ENCODE assay signal across 8 mouse cellular contexts in genomic region chr17:35869346-35870067, GRCm38 (mm10). TPM values are rescaled to one million over a fixed set of nuclear protein-coding genes. Genes with fewer than 3 reads are reported as not detected.
DNase-seq lines count a peak whose midpoint lies in the region; ATAC-seq and TF ChIP-seq lines count a peak whose summit lies in the region.

No protein-coding gene starts in this region.

- peak overlapping the region; percentile 82; the same call in 1 of the 2 replicates for H3K27ac ChIP-seq in ES-E14 (ENCODE audit: insufficient read depth, low read depth, low read length, poor library complexity, severe bottlenecking)
- peak overlapping the region; percentile 97 for H3K27ac ChIP-seq in embryonic fibroblast, embryonic 13.5 days (ENCODE audit: insufficient read depth, low read length)
- H3K27ac ChIP-seq in hindbrain, embryonic 11.5 days (ENCODE audit: low read depth, low read length): peak overlapping the region; percentile 56; the same call in 1 of the 2 replicates
- H3K27ac ChIP-seq in liver, embryonic 13.5 days: peak overlapping the region; percentile 87
- no peak overlapping the region for H3K27ac ChIP-seq in neural tube, embryonic 12.5 days

- 6% methylated on average over 7 of the region's 7 CpGs for WGBS in hindbrain, embryonic 11.5 days
- WGBS in liver, embryonic 13.5 days (ENCODE audit: insufficient replicate concordance): 5% methylated on average over 7 of the region's 7 CpGs
- WGBS in neural tube, embryonic 12.5 days: 4% methylated on average over 7 of the region's 7 CpGs

- H3K36me3 ChIP-seq in ES-E14 (ENCODE audit: control insufficient read depth, insufficient read depth, low read length, poor library complexity, severe bottlenecking): peaks cover 3% of the 10 kb centered on the region; the same call in 1 of the 2 replicates
- H3K36me3 ChIP-seq in hindbrain, embryonic 11.5 days (ENCODE audit: control insufficient read depth, insufficient read depth, low read length): peaks cover 5% of the 10 kb centered on the region
- H3K36me3 ChIP-seq in liver, embryonic 13.5 days: peaks cover 8% of the 10 kb centered on the region; the same call in 1 of the 2 replicates
- peaks cover 33% of the 10 kb centered on the region for H3K36me3 ChIP-seq in neural tube, embryonic 12.5 days

- DNase-seq in 416B (ENCODE audit: low read depth) (peak; percentile 79), ES-E14 (ENCODE audit: low read depth, low spot score) (peak; percentile 84)
- DNase-seq in hindbrain, embryonic 11.5 days (ENCODE audit: low spot score): peak; percentile 39
- no peak for DNase-seq in liver, embryonic 13.5 days
- DNase-seq in cerebellum, adult 18-20 months: no peak

- H3K4me3 ChIP-seq in ES-E14 (ENCODE audit: insufficient read depth in 1 of 2, low read depth in 1 of 2, low read length in 2 of 2, poor library complexity in 1 of 2, severe bottlenecking in 1 of 2): peak overlapping the region; percentile 56 to 78
- peak overlapping the region; percentile 95 for H3K4me3 ChIP-seq in embryonic fibroblast, embryonic 13.5 days (ENCODE audit: insufficient read depth, low read length)
- H3K4me3 ChIP-seq in hindbrain, embryonic 11.5 days (ENCODE audit: low read depth, low read length): peak overlapping the region; percentile 54
- peak overlapping the region; percentile 57 for H3K4me3 ChIP-seq in liver, embryonic 13.5 days (replicated peaks)
- peak overlapping the region; percentile 61 for H3K4me3 ChIP-seq in neural tube, embryonic 12.5 days

- TF ChIP-seq CTCF in embryonic fibroblast, embryonic 13.5 days (IDR thresholded peaks at IDR 0.05; ENCODE audit: borderline replicate concordance, insufficient read depth, low read length): no peak

- in situ Hi-C loops in ES-E14 (cut with MboI; ENCODE audit: low sequenced_read_pairs in 2 of 2, unreplicated experiment in 2 of 2): loop anchor here in 1 of 2 experiments (5.0 kb wide), 1 partner anchor 42 kb away; no protein-coding TSS in a partner anchor

- no peak for ATAC-seq in hindbrain, embryonic 11.5 days (ENCODE audit: low FRiP score)
- ATAC-seq in liver, embryonic 13.5 days (ENCODE audit: low read depth): peak; percentile 34
- no peak for ATAC-seq in neural tube, embryonic 12.5 days (ENCODE audit: low FRiP score, low read depth)
- ATAC-seq in megakaryocyte-erythroid progenitor cell, adult 5-6 weeks (replicated peaks; ENCODE audit: low FRiP score, low TSS enrichment, poor library complexity, severe bottlenecking): no peak

- peak overlapping the region; percentile 98 for H3K4me2 ChIP-seq in hindbrain, embryonic 11.5 days (replicated peaks; ENCODE audit: low read depth, low read length)
- H3K4me2 ChIP-seq in liver, embryonic 13.5 days: peak overlapping the region; percentile 86
- peak overlapping the region; percentile 100 for H3K4me2 ChIP-seq in neural tube, embryonic 12.5 days (replicated peaks)

- H3K9ac ChIP-seq in ES-E14 (ENCODE audit: insufficient read depth, low read depth, low read length, poor library complexity, severe bottlenecking): peak overlapping the region; percentile 81; the same call in 1 of the 2 replicates
- H3K9ac ChIP-seq in hindbrain, embryonic 11.5 days (ENCODE audit: low read depth, low read length): peak overlapping the region; percentile 87
- peak overlapping the region; percentile 69 for H3K9ac ChIP-seq in liver, embryonic 13.5 days
- peak overlapping the region; percentile 92 for H3K9ac ChIP-seq in neural tube, embryonic 12.5 days

- TF ChIP-seq POLR2A in embryonic fibroblast, embryonic 13.5 days (IDR thresholded peaks at IDR 0.05; ENCODE audit: low read depth, low read length): no peak; the same call in none of the 2 replicates

- H3K4me1 ChIP-seq in ES-E14 (ENCODE audit: control insufficient read depth in 2 of 2, insufficient read depth in 2 of 2, low read length in 2 of 2, poor library complexity in 1 of 2): peaks cover 6% of the 10 kb centered on the region in 2 experiments; a peak in 2 of 4 replicates
- H3K4me1 ChIP-seq in embryonic fibroblast, embryonic 13.5 days (ENCODE audit: control insufficient read depth, insufficient read depth, low read length): peaks cover 17% of the 10 kb centered on the region
- peaks cover 10% of the 10 kb centered on the region for H3K4me1 ChIP-seq in hindbrain, embryonic 11.5 days (replicated peaks; ENCODE audit: control insufficient read depth, insufficient read depth, low read length)
- peaks cover 84% of the 10 kb centered on the region for H3K4me1 ChIP-seq in liver, embryonic 13.5 days (replicated peaks)
- peaks cover 67% of the 10 kb centered on the region for H3K4me1 ChIP-seq in neural tube, embryonic 12.5 days

- H3K9me3 ChIP-seq in ES-E14 (ENCODE audit: control insufficient read depth, insufficient read depth, low read depth, low read length): no peaks in the 10 kb centered on the region
- peaks cover 5% of the 10 kb centered on the region; the same call in 1 of the 2 replicates for H3K9me3 ChIP-seq in hindbrain, embryonic 11.5 days (ENCODE audit: control insufficient read depth, low read length)
- 0 out of 2 replicates have a peak, but pooled peaks cover 3% of the 10 kb centered on the region for H3K9me3 ChIP-seq in liver, embryonic 13.5 days (replicated peaks)
- peaks cover 6% of the 10 kb centered on the region for H3K9me3 ChIP-seq in neural tube, embryonic 12.5 days

- no peaks in the 10 kb centered on the region for H3K27me3 ChIP-seq in hindbrain, embryonic 11.5 days (ENCODE audit: control insufficient read depth, insufficient read depth, low read length)
- H3K27me3 ChIP-seq in liver, embryonic 13.5 days: peaks cover 61% of the 10 kb centered on the region
- H3K27me3 ChIP-seq in neural tube, embryonic 12.5 days (replicated peaks): no peaks in the 10 kb centered on the region

TF ChIP-seq in ES-E14, 5 proteins besides CTCF, POLR2A, EP300 and RAD21:
- TF ChIP-seq ZC3H11A (IDR thresholded peaks at IDR 0.05; ENCODE audit: borderline replicate concordance, low read depth, low read length) (no peak), MAFK (IDR thresholded peaks at IDR 0.05; ENCODE audit: insufficient read depth, low read depth, low read length) (no peak), ZNF384 (IDR thresholded peaks at IDR 0.05; ENCODE audit: low read depth, low read length) (no peak), HCFC1 (IDR thresholded peaks at IDR 0.05; ENCODE audit: borderline replicate concordance, insufficient read depth, low read length) (no peak)

RNA-seq across cellular contexts. Expression of gene Ppp1r18, which starts 4.1 kb away (rescaled TPM):
- total RNA-seq in ES-E14 (2012; rRNA removed): 23.2 and 29.9 TPM in 2 replicates
- polyA plus RNA-seq in embryonic fibroblast, embryonic 13.5 days (2011; ENCODE audit: insufficient read length, low read depth, missing spikeins): 92.1 and 115 TPM in 2 replicates
- 27.6 and 31.3 TPM in 2 replicates for polyA plus RNA-seq in hindbrain, embryonic 11.5 days (2014; fragmentation: Nextera tagmentation; extraction: Ambion mirVana)
- 8.0 and 11.8 TPM in 2 replicates for polyA plus RNA-seq in liver, embryonic 13.5 days (2015; fragmentation: Nextera tagmentation; extraction: Ambion mirVana)
- 34.6 and 35.1 TPM in 2 replicates for polyA plus RNA-seq in neural tube, embryonic 12.5 days (2016; fragmentation: Nextera tagmentation; extraction: Ambion mirVana)
- total RNA-seq in megakaryocyte-erythroid progenitor cell, adult 5-6 weeks (2014; fragmentation: Nextera tagmentation): 11.9 and 13.3 TPM in 2 replicates
- total RNA-seq in megakaryocyte-erythroid progenitor cell, adult 5-6 weeks (2017): 1.0 and 2.3 TPM in 2 replicates

RNA-seq across cellular contexts. Expression of gene Nrm, which starts 8.4 kb away (rescaled TPM):
- total RNA-seq in ES-E14 (2012; rRNA removed): 24.7 and 43.0 TPM in 2 replicates
- 9.8 and 15.5 TPM in 2 replicates for polyA plus RNA-seq in embryonic fibroblast, embryonic 13.5 days (2011; ENCODE audit: insufficient read length, low read depth, missing spikeins)
- 49.2 and 51.0 TPM in 2 replicates for polyA plus RNA-seq in hindbrain, embryonic 11.5 days (2014; fragmentation: Nextera tagmentation; extraction: Ambion mirVana)
- polyA plus RNA-seq in liver, embryonic 13.5 days (2015; fragmentation: Nextera tagmentation; extraction: Ambion mirVana): 23.0 and 25.4 TPM in 2 replicates
- 40.5 and 41.3 TPM in 2 replicates for polyA plus RNA-seq in neural tube, embryonic 12.5 days (2016; fragmentation: Nextera tagmentation; extraction: Ambion mirVana)
- total RNA-seq in megakaryocyte-erythroid progenitor cell, adult 5-6 weeks (2014; fragmentation: Nextera tagmentation): 27.0 and 32.4 TPM in 2 replicates
- total RNA-seq in megakaryocyte-erythroid progenitor cell, adult 5-6 weeks (2017): 15.0 and 26.4 TPM in 2 replicates

RNA-seq across cellular contexts. Expression of gene Dhx16, which starts 10.1 kb away (rescaled TPM):
- total RNA-seq in ES-E14 (2012; rRNA removed): 202 and 391 TPM in 2 replicates
- 40.5 and 41.1 TPM in 2 replicates for polyA plus RNA-seq in embryonic fibroblast, embryonic 13.5 days (2011; ENCODE audit: insufficient read length, low read depth, missing spikeins)
- polyA plus RNA-seq in hindbrain, embryonic 11.5 days (2014; fragmentation: Nextera tagmentation; extraction: Ambion mirVana): 33.5 and 39.8 TPM in 2 replicates
- 35.2 and 40.3 TPM in 2 replicates for polyA plus RNA-seq in liver, embryonic 13.5 days (2015; fragmentation: Nextera tagmentation; extraction: Ambion mirVana)
- 43.3 and 45.9 TPM in 2 replicates for polyA plus RNA-seq in neural tube, embryonic 12.5 days (2016; fragmentation: Nextera tagmentation; extraction: Ambion mirVana)
- total RNA-seq in megakaryocyte-erythroid progenitor cell, adult 5-6 weeks (2014; fragmentation: Nextera tagmentation): 132 and 133 TPM in 2 replicates
- total RNA-seq in megakaryocyte-erythroid progenitor cell, adult 5-6 weeks (2017): 51.3 and 68.8 TPM in 2 replicates

RNA-seq across cellular contexts. Expression of gene 2310061I04Rik, which starts 27.7 kb away (rescaled TPM):
- 13.6 and 15.8 TPM in 2 replicates for total RNA-seq in ES-E14 (2012; rRNA removed)
- polyA plus RNA-seq in embryonic fibroblast, embryonic 13.5 days (2011; ENCODE audit: insufficient read length, low read depth, missing spikeins): 29.0 and 37.3 TPM in 2 replicates
- polyA plus RNA-seq in hindbrain, embryonic 11.5 days (2014; fragmentation: Nextera tagmentation; extraction: Ambion mirVana): 23.6 and 25.2 TPM in 2 replicates
- 14.3 and 15.1 TPM in 2 replicates for polyA plus RNA-seq in liver, embryonic 13.5 days (2015; fragmentation: Nextera tagmentation; extraction: Ambion mirVana)
- 26.8 and 30.3 TPM in 2 replicates for polyA plus RNA-seq in neural tube, embryonic 12.5 days (2016; fragmentation: Nextera tagmentation; extraction: Ambion mirVana)
- total RNA-seq in megakaryocyte-erythroid progenitor cell, adult 5-6 weeks (2014; fragmentation: Nextera tagmentation): 107 and 160 TPM in 2 replicates
- 8.1 and 10.9 TPM in 2 replicates for total RNA-seq in megakaryocyte-erythroid progenitor cell, adult 5-6 weeks (2017)

RNA-seq across cellular contexts. Expression of gene Mdc1, which starts 28.2 kb away (rescaled TPM):
- total RNA-seq in ES-E14 (2012; rRNA removed): 23.8 and 31.7 TPM in 2 replicates
- polyA plus RNA-seq in embryonic fibroblast, embryonic 13.5 days (2011; ENCODE audit: insufficient read length, low read depth, missing spikeins): 30.4 and 31.8 TPM in 2 replicates
- 16.8 and 17.3 TPM in 2 replicates for polyA plus RNA-seq in hindbrain, embryonic 11.5 days (2014; fragmentation: Nextera tagmentation; extraction: Ambion mirVana)
- polyA plus RNA-seq in liver, embryonic 13.5 days (2015; fragmentation: Nextera tagmentation; extraction: Ambion mirVana): 8.0 and 8.8 TPM in 2 replicates
- polyA plus RNA-seq in neural tube, embryonic 12.5 days (2016; fragmentation: Nextera tagmentation; extraction: Ambion mirVana): 13.6 and 14.7 TPM in 2 replicates
- 71.8 and 74.8 TPM in 2 replicates for total RNA-seq in megakaryocyte-erythroid progenitor cell, adult 5-6 weeks (2014; fragmentation: Nextera tagmentation)
- 18.4 and 19.8 TPM in 2 replicates for total RNA-seq in megakaryocyte-erythroid progenitor cell, adult 5-6 weeks (2017)

Comparison
In these comparisons a context has a peak if more than half of its experiments do, and no peak if none do; other contexts are left out.
1. DNase-seq: peak in 416B (single experiment), ES-E14 (single experiment) and hindbrain, embryonic 11.5 days (single experiment); none in liver, embryonic 13.5 days (single experiment) and cerebellum, adult 18-20 months (0 of 2).
2. Peak in every context shown above with its lines, with median percentiles within 50 percentile points of each other: H3K4me3 ChIP-seq, H3K9ac ChIP-seq and H3K4me2 ChIP-seq.